Mouse (Mus musculus) Patski (cell line): Measurements from ENCODE around the gene Tex38. TPM values are rescaled to one million over a fixed set of nuclear protein-coding genes. Genes with fewer than 3 reads are reported as not detected.

Experiments
- ATAC-seq: fragments of 100-300 bp; one replicate; pipeline ENCODE4 v1.8.0; 2021
- CTCF ChIA-PET: fragments of 350-600 bp; sonication (Branson Sonifier 250); formaldehyde crosslinking; loops from one replicate; lab custom pipeline; 2022; ENCODE audit warnings: inconsistent platforms; lab: Charles Lee
- POLR2A ChIA-PET: fragments of 350-600 bp; sonication (Branson Sonifier 250); formaldehyde crosslinking; loops from one replicate; lab custom pipeline; 2022; ENCODE audit warnings: antibody characterized with exemption, inconsistent platforms; lab: Charles Lee
- DNase-seq: peaks from one replicate; pipeline ENCODE4 v3.0.0-alpha.2; 2011; ENCODE audit warnings: low read depth, low spot score
- H3K27me3 ChIP-seq: fragments of 371-371 bp; one replicate; pipeline ENCODE4 v1.5.1; 2021
- CTCF ChIP-seq: fragments of 100-300 bp; IDR thresholded peaks from one replicate; pipeline ENCODE4 v1.5.1; 2021
- in situ Hi-C: fragments of 300-500 bp; cut with MboI; formaldehyde crosslinking; loops from 3 replicates; pipeline ENCODE4 v1.11.1; 2018; ENCODE audit warnings: low pct_unique_long_range_greater_than_20kb, mixed read lengths
- polyA plus RNA-seq: library from polyadenylated mRNA; unstranded; gene quantifications from one replicate; pipeline ENCODE4 v1.2.3, GENCODE M21; 2021

Gene Tex38
- polyA plus RNA-seq, 1 experiment from 2014 or later = 0.83 TPM

GRCm38 (mm10) chr4:115777627-115778026, 3.2 kb downstream of the Tex38 start:
- DNase-seq (no peak), ATAC-seq (no peak)
- CTCF ChIA-PET = no interaction called here
- POLR2A ChIA-PET = no interaction called here
- in situ Hi-C loops = no loop called here
- no peaks in the 10 kb centered on the region for H3K27me3 ChIP-seq
- no peak for TF ChIP-seq CTCF

GRCm38 (mm10) chr4:115775056-115775455, 5.8 kb downstream of the Tex38 start:
- in situ Hi-C loops = no loop called here
- TF ChIP-seq CTCF = no peak
- DNase-seq (no peak), ATAC-seq (no peak)
- ChIA-PET POLR2A (interaction anchor here (0.7 kb wide), 1 partner anchor 12 kb away, joined by 5 read pairs; no protein-coding TSS in a partner anchor), CTCF (interaction anchor here (1.2 to 1.3 kb wide), 2 partner anchors 9 to 38 kb away, joined by 3 to 6 read pairs; partner anchors contain the start of genes Atpaf1 and Efcab14)
- no peaks in the 10 kb centered on the region for H3K27me3 ChIP-seq

GRCm38 (mm10) chr4:115767647-115768467, 13.0 kb downstream of the Tex38 start:
- peak; percentile 82 for ATAC-seq

GRCm38 (mm10) chr4:115764581-115764980, 16.2 kb downstream of the Tex38 start:
- in situ Hi-C loops = no loop called here
- no peak for TF ChIP-seq CTCF
- ChIA-PET CTCF (interaction anchor here (1.1 to 1.4 kb wide), 3 partner anchors 12 to 22 kb away, joined by 3 read pairs; no protein-coding TSS in a partner anchor), POLR2A (no interaction called here)
- no peaks in the 10 kb centered on the region for H3K27me3 ChIP-seq
- no peak for DNase-seq
- ATAC-seq = no peak

More at GRCm38 (mm10) chr4:115767647-115768467, 13.0 kb downstream of the Tex38 start:
- no peak for TF ChIP-seq CTCF
- CTCF ChIA-PET = no interaction called here
- in situ Hi-C loops = no loop called here
- peak; percentile 41 for DNase-seq
- POLR2A ChIA-PET = interaction anchor here (1.5 kb wide), 1 partner anchor 17 kb away, joined by 6 read pairs; the partner anchor contains the start of gene Atpaf1
- H3K27me3 ChIP-seq = no peaks in the 10 kb centered on the region

GRCm38 (mm10) chr4:115761206-115761605, 19.6 kb downstream of the Tex38 start:
- ChIA-PET CTCF (no interaction called here), POLR2A (no interaction called here)
- in situ Hi-C loops = no loop called here
- no peaks in the 10 kb centered on the region for H3K27me3 ChIP-seq
- DNase-seq (no peak), ATAC-seq (no peak)
- TF ChIP-seq CTCF = no peak

- ATAC-seq = no peak
- ChIA-PET POLR2A (no interaction called here), CTCF (no interaction called here)
- in situ Hi-C loops = no loop called here
- no peak for DNase-seq
- H3K27me3 ChIP-seq = no peaks in the 10 kb centered on the region
- no peak for TF ChIP-seq CTCF
Measured at GRCm38 (mm10) chr4:115754851-115755250, 26.0 kb downstream of the Tex38 start.

- DNase-seq (no peak), ATAC-seq (no peak)
- CTCF ChIA-PET = interaction anchor here (1.0 kb wide), 1 partner anchor 12 kb away, joined by 3 read pairs; no protein-coding TSS in a partner anchor
- TF ChIP-seq CTCF = no peak
- no peaks in the 10 kb centered on the region for H3K27me3 ChIP-seq
- POLR2A ChIA-PET = no interaction called here
- in situ Hi-C loops = no loop called here
Measured at GRCm38 (mm10) chr4:115754101-115754500, 26.7 kb downstream of the Tex38 start.

GRCm38 (mm10) chr4:115749336-115749735, 31.5 kb downstream of the Tex38 start:
- ATAC-seq (no peak), DNase-seq (no peak)
- H3K27me3 ChIP-seq = no peaks in the 10 kb centered on the region
- in situ Hi-C loops = no loop called here
- TF ChIP-seq CTCF = no peak
- POLR2A ChIA-PET = no interaction called here
- CTCF ChIA-PET = no interaction called here

- no peaks in the 10 kb centered on the region for H3K27me3 ChIP-seq
- no peak for TF ChIP-seq CTCF
- DNase-seq = no peak
- no peak for ATAC-seq
- in situ Hi-C loops = no loop called here
- POLR2A ChIA-PET = no interaction called here
- CTCF ChIA-PET = no interaction called here
Measured at GRCm38 (mm10) chr4:115748181-115748580, 32.6 kb downstream of the Tex38 start.

- H3K27me3 ChIP-seq = no peaks in the 10 kb centered on the region
- ChIA-PET CTCF (interaction anchor here (0.8 to 1.6 kb wide), 3 partner anchors 7 to 44 kb away, joined by 3 to 5 read pairs (median 5); no protein-coding TSS in a partner anchor), POLR2A (no interaction called here)
- no peak for ATAC-seq
- no peak for DNase-seq
- TF ChIP-seq CTCF = no peak
- in situ Hi-C loops = loop anchor here (5.0 kb wide), 1 partner anchor 94 kb away; the partner anchor contains the start of gene Mknk1
Measured at GRCm38 (mm10) chr4:115743096-115743495, 37.7 kb downstream of the Tex38 start.

GRCm38 (mm10) chr4:115742658-115743057, 38.2 kb downstream of the Tex38 start:
- ATAC-seq (no peak), DNase-seq (no peak)
- CTCF ChIA-PET = interaction anchor here (0.8 to 1.6 kb wide), 3 partner anchors 8 to 45 kb away, joined by 3 to 5 read pairs (median 5); no protein-coding TSS in a partner anchor
- POLR2A ChIA-PET = no interaction called here
- in situ Hi-C loops = loop anchor here (5.0 kb wide), 1 partner anchor 95 kb away; the partner anchor contains the start of gene Mknk1
- TF ChIP-seq CTCF = peak; percentile 21
- H3K27me3 ChIP-seq = no peaks in the 10 kb centered on the region
